8 mouse cellular contexts compared by ENCODE assay signal in genomic region chr1:60409168-60409828, GRCm38 (mm10). TPM values are rescaled to one million over a fixed set of nuclear protein-coding genes. Genes with fewer than 3 reads are reported as not detected.
A peak's percentile ranks its signal among the peaks of the same experiment; 100 is the strongest.
DNase-seq lines count a peak whose midpoint lies in the region; ATAC-seq and TF ChIP-seq lines count a peak whose summit lies in the region.

Abi2 (plus strand) TSS chr1:60409619.

- WGBS in macrophage (ENCODE audit: missing documents): 2% methylated on average over 59 of the region's 69 CpGs

- peak within 1 kb of the TSS; percentile 99 for H3K27ac ChIP-seq in left cerebral cortex, adult 2 months
- no peak within 1 kb of the TSS for H3K27ac ChIP-seq in macrophage

- DNase-seq in gastrocnemius, adult 8-10 months (ENCODE audit: low spot score in 2 of 2): peak; percentile 80 to 84
- peak; percentile 52 for DNase-seq in hindlimb bud, embryonic 11.5 days (ENCODE audit: extremely low spot score, low read depth, low spot score)
- DNase-seq in left cerebral cortex, adult 2 months (ENCODE audit: extremely low spot score in 1 of 2, low spot score in 2 of 2): peak; percentile 92 to 94
- peak; percentile 94 for DNase-seq in right cerebral cortex, adult 18-20 months
- DNase-seq in urinary bladder, postnatal 10 days (ENCODE audit: low spot score): peak; percentile 76

- no peak for TF ChIP-seq CTCF in left cerebral cortex, adult 2 months (IDR thresholded peaks at IDR 0.05)

- peak; percentile 70 for ATAC-seq in activated CD4-positive, CD25-positive, alpha-beta regulatory T cell, adult 4 months
- peak; percentile 87 for ATAC-seq in common myeloid progenitor, adult 5-6 weeks (replicated peaks; ENCODE audit: low read depth, poor library complexity, severe bottlenecking)

- no peaks in the 10 kb centered on the region for H3K36me3 ChIP-seq in macrophage (ENCODE audit: inconsistent target)

- H3K4me3 ChIP-seq in left cerebral cortex, adult 2 months: peak within 1 kb of the TSS; percentile 63
- peak within 1 kb of the TSS; percentile 58 for H3K4me3 ChIP-seq in macrophage (ENCODE audit: inconsistent target)

- H3K79me2 ChIP-seq in macrophage (ENCODE audit: inconsistent target): peaks cover 27% of the 10 kb centered on the region; the same call in 1 of the 2 replicates

- intact Hi-C loops in left cerebral cortex, adult 2 months (cut with DNase I): loop anchor here (1.0 to 5.0 kb wide), 5 partner anchors 47 to 453 kb away; partner anchors contain the start of genes Cyp20a1 and Raph1

RNA-seq across cellular contexts. Expression of gene Abi2, which starts in this region (rescaled TPM):
- polyA plus RNA-seq in activated CD4-positive, CD25-positive, alpha-beta regulatory T cell, adult 4 months (2017; shearing (Covaris generic)): 10 to 100 TPM; 13.5 to 14.4 TPM
- 24.6 and 28.1 TPM in 2 replicates for total RNA-seq in common myeloid progenitor, adult 5-6 weeks (2017)
- 10 to 100 TPM in 2 of 4 experiments, 1 to 10 TPM in 2; 3.2 to 17.3 (median 9.1) TPM for total RNA-seq in gastrocnemius, adult 8-10 months (2022)
- total RNA-seq in left cerebral cortex, adult 2 months (2021): 100 to 1,000 TPM; 352 to 374 TPM
- total RNA-seq in macrophage (2018; cell fraction: chromatin; rRNA removed): 10 to 100 TPM in 14 of 26 experiments, 1 to 10 TPM in 12; 4.1 to 27.2 (median 11.3) TPM
- 10 to 100 TPM in 23 of 26 experiments, 1 to 10 TPM in 3; 9.0 to 22.6 (median 14.0) TPM for total RNA-seq in macrophage (2018; cell fraction: cytosol; rRNA removed)
- total RNA-seq in macrophage (2018; cell fraction: nucleus; rRNA removed): 10 to 100 TPM in 21 of 26 experiments, 1 to 10 TPM in 5; 7.4 to 28.8 (median 13.3) TPM
- 7.4 to 14.3 TPM (median 8.8 TPM) in 3 replicates for polyA plus RNA-seq in macrophage (2018)

Comparison
In these comparisons a context has a peak if more than half of its experiments do, and no peak if none do; other contexts are left out.
1. RNA of gene Abi2 (total RNA-seq): 352 to 374 TPM in left cerebral cortex, adult 2 months; 24.6 to 28.1 TPM in common myeloid progenitor, adult 5-6 weeks and 3.2 to 17.3 TPM in gastrocnemius, adult 8-10 months; every median in the first group is over 10 times any median in the second.
2. Peak in every context shown above with its lines, with median percentiles within 50 percentile points of each other: DNase-seq.